Mouse (Mus musculus): ENCODE measurements at regions not wholly inside any gene's neighbourhood (a gene's known extent, or its start where the extent isn't known, plus 50 kb on each side); places are given as distances from the start of the nearest gene placed in this dataset.

DNA sequence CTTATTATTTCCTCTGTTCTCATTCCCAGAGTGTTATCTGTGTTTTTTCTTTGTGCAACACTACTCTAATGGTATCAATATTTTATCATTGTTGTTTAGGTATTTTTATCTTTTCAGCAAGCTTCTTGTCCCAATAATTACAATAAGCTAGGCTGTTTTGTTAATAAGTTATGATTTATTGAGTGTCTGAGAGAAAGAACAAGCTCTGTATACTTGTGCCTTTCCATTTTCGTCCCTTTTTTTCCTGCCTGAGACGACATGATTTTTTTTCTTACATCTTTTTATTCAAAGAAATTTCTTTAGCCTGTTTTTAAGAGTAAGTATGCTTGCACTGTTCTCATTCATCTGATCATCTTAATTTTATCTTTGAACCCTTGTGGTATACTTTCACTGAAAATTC is 904.1 kb downstream of the A830018L16Rik start:
- TF ChIP-seq CTCF (IDR thresholded peaks at IDR 0.05; ENCODE audit: low read depth) = no peak
- no peak for TF ChIP-seq EP300 (IDR thresholded peaks at IDR 0.05; ENCODE audit: low read depth)

Measured in heart, postnatal 0 days (tissue).